Mouse (Mus musculus): ENCODE measurements around the gene Pecam1. TPM values are rescaled to one million over a fixed set of nuclear protein-coding genes. Genes with fewer than 3 reads are reported as not detected.

The Pecam1 gene
- polyA plus RNA-seq, 1 experiment from 2014 or later: 69.9 TPM

- H3K27me3 ChIP-seq (ENCODE audit: control insufficient read depth, insufficient read depth, low read length): no peaks in the 10 kb centered on the region
- H3K4me2 ChIP-seq (ENCODE audit: low read length): peak within 1 kb of the TSS; percentile 79
- peak within 1 kb of the TSS; percentile 81 to 97 for H3K27ac ChIP-seq (replicated peaks in 1 of 2; ENCODE audit: control insufficient read depth in 1 of 2, insufficient read depth in 1 of 2, low read depth in 2 of 2, low read length in 2 of 2)
- H3K4me1 ChIP-seq (ENCODE audit: control insufficient read depth in 2 of 2, insufficient read depth in 2 of 2, low read length in 2 of 2): peaks cover 0 to 13% of the 10 kb centered on the region in 2 experiments; a peak in 1 of 4 replicates
- no peaks in the 10 kb centered on the region for H3K9me3 ChIP-seq (ENCODE audit: control insufficient read depth, low read length)
- peak; percentile 96 for ATAC-seq (ENCODE audit: insufficient number of reproducible peaks, insufficient read depth, low FRiP score, low read depth)
- WGBS: 2% methylated on average over 30 of the region's 30 CpGs
- H3K9ac ChIP-seq (ENCODE audit: low read length): peak within 1 kb of the TSS; percentile 87
- peaks cover 75% of the 10 kb centered on the region for H3K36me3 ChIP-seq (ENCODE audit: control insufficient read depth, insufficient read depth, low read length)
- H3K4me3 ChIP-seq (ENCODE audit: control insufficient read depth in 1 of 2, insufficient read depth in 1 of 2, low read depth in 1 of 2, low read length in 2 of 2): peak within 1 kb of the TSS; percentile 59 to 68
Measured at GRCm38 (mm10) chr11:106779388-106780088, 29.1 kb upstream of the Pecam1 start, which contains the start of gene Polg2. Gene Polg2, minus strand, starts transcription at chr11:106779537.

- peak overlapping the region; percentile 81 to 97 for H3K27ac ChIP-seq (replicated peaks in 1 of 2; ENCODE audit: control insufficient read depth in 1 of 2, insufficient read depth in 1 of 2, low read depth in 2 of 2, low read length in 2 of 2)
- peak overlapping the region; percentile 79 for H3K4me2 ChIP-seq (ENCODE audit: low read length)
- peaks cover 75% of the 10 kb centered on the region for H3K36me3 ChIP-seq (ENCODE audit: control insufficient read depth, insufficient read depth, low read length)
- H3K4me1 ChIP-seq (ENCODE audit: control insufficient read depth in 2 of 2, insufficient read depth in 2 of 2, low read length in 2 of 2): peaks cover 0 to 13% of the 10 kb centered on the region in 2 experiments; a peak in 1 of 4 replicates
- H3K9me3 ChIP-seq (ENCODE audit: control insufficient read depth, low read length): no peaks in the 10 kb centered on the region
- no peaks in the 10 kb centered on the region for H3K27me3 ChIP-seq (ENCODE audit: control insufficient read depth, insufficient read depth, low read length)
- peak; percentile 0; the same call in 1 of the 2 replicates for ATAC-seq (ENCODE audit: insufficient number of reproducible peaks, insufficient read depth, low FRiP score, low read depth)
- H3K9ac ChIP-seq (ENCODE audit: low read length): peak overlapping the region; percentile 87
- peak overlapping the region; percentile 59 to 68 for H3K4me3 ChIP-seq (ENCODE audit: control insufficient read depth in 1 of 2, insufficient read depth in 1 of 2, low read depth in 1 of 2, low read length in 2 of 2)
- WGBS: 3% methylated on average over 39 of the region's 39 CpGs
Measured at GRCm38 (mm10) chr11:106778589-106779387, 28.4 kb upstream of the Pecam1 start.

- H3K4me3 ChIP-seq (ENCODE audit: control insufficient read depth in 1 of 2, insufficient read depth in 1 of 2, low read depth in 1 of 2, low read length in 2 of 2): 0 out of 4 replicates have a peak overlapping the region, but pooled peaks of 1 of the 2 experiments have one; percentile 68
- H3K27me3 ChIP-seq (ENCODE audit: control insufficient read depth, insufficient read depth, low read length): no peaks in the 10 kb centered on the region
- peak overlapping the region; percentile 25; the same call in 1 of the 2 replicates for H3K9ac ChIP-seq (ENCODE audit: low read length)
- no peak overlapping the region for H3K27ac ChIP-seq (replicated peaks in 1 of 2; ENCODE audit: control insufficient read depth in 1 of 2, insufficient read depth in 1 of 2, low read depth in 2 of 2, low read length in 2 of 2)
- H3K36me3 ChIP-seq (ENCODE audit: control insufficient read depth, insufficient read depth, low read length): peaks cover 75% of the 10 kb centered on the region
- H3K4me2 ChIP-seq (ENCODE audit: low read length): peak overlapping the region; percentile 79
- ATAC-seq (ENCODE audit: insufficient number of reproducible peaks, insufficient read depth, low FRiP score, low read depth): no peak
- H3K4me1 ChIP-seq (ENCODE audit: control insufficient read depth in 2 of 2, insufficient read depth in 2 of 2, low read length in 2 of 2): peaks cover 0 to 13% of the 10 kb centered on the region in 2 experiments; a peak in 1 of 4 replicates
- 89% methylated on average over 7 of the region's 7 CpGs for WGBS
- H3K9me3 ChIP-seq (ENCODE audit: control insufficient read depth, low read length): no peaks in the 10 kb centered on the region
Measured at GRCm38 (mm10) chr11:106778132-106778531, 27.7 kb upstream of the Pecam1 start.

GRCm38 (mm10) chr11:106777395-106777794 is 27.0 kb upstream of the Pecam1 start:
- no peak overlapping the region for H3K27ac ChIP-seq (replicated peaks in 1 of 2; ENCODE audit: control insufficient read depth in 1 of 2, insufficient read depth in 1 of 2, low read depth in 2 of 2, low read length in 2 of 2)
- peaks cover 75% of the 10 kb centered on the region for H3K36me3 ChIP-seq (ENCODE audit: control insufficient read depth, insufficient read depth, low read length)
- WGBS: 91% methylated on average over 3 of the region's 3 CpGs
- no peaks in the 10 kb centered on the region for H3K9me3 ChIP-seq (ENCODE audit: control insufficient read depth, low read length)
- no peaks in the 10 kb centered on the region for H3K27me3 ChIP-seq (ENCODE audit: control insufficient read depth, insufficient read depth, low read length)
- 0 out of 2 replicates have a peak overlapping the region, but pooled peaks have one; percentile 34 for H3K9ac ChIP-seq (ENCODE audit: low read length)
- H3K4me1 ChIP-seq (ENCODE audit: control insufficient read depth in 2 of 2, insufficient read depth in 2 of 2, low read length in 2 of 2): peaks cover 0 to 13% of the 10 kb centered on the region in 2 experiments; a peak in 1 of 4 replicates
- H3K4me3 ChIP-seq (ENCODE audit: control insufficient read depth in 1 of 2, insufficient read depth in 1 of 2, low read depth in 1 of 2, low read length in 2 of 2): no peak overlapping the region
- 0 out of 2 replicates have a peak overlapping the region, but pooled peaks have one; percentile 4 for H3K4me2 ChIP-seq (ENCODE audit: low read length)
- ATAC-seq (ENCODE audit: insufficient number of reproducible peaks, insufficient read depth, low FRiP score, low read depth): no peak

- H3K27me3 ChIP-seq (ENCODE audit: control insufficient read depth, insufficient read depth, low read length): no peaks in the 10 kb centered on the region
- 93% methylated on average over 4 of the region's 4 CpGs for WGBS
- ATAC-seq (ENCODE audit: insufficient number of reproducible peaks, insufficient read depth, low FRiP score, low read depth): no peak
- peaks cover 0 to 13% of the 10 kb centered on the region in 2 experiments; a peak in 1 of 4 replicates for H3K4me1 ChIP-seq (ENCODE audit: control insufficient read depth in 2 of 2, insufficient read depth in 2 of 2, low read length in 2 of 2)
- H3K9me3 ChIP-seq (ENCODE audit: control insufficient read depth, low read length): no peaks in the 10 kb centered on the region
- no peak overlapping the region for H3K27ac ChIP-seq (replicated peaks in 1 of 2; ENCODE audit: control insufficient read depth in 1 of 2, insufficient read depth in 1 of 2, low read depth in 2 of 2, low read length in 2 of 2)
- H3K36me3 ChIP-seq (ENCODE audit: control insufficient read depth, insufficient read depth, low read length): peaks cover 75% of the 10 kb centered on the region
- H3K4me2 ChIP-seq (ENCODE audit: low read length): no peak overlapping the region
- H3K9ac ChIP-seq (ENCODE audit: low read length): no peak overlapping the region
- H3K4me3 ChIP-seq (ENCODE audit: control insufficient read depth in 1 of 2, insufficient read depth in 1 of 2, low read depth in 1 of 2, low read length in 2 of 2): no peak overlapping the region
Measured at GRCm38 (mm10) chr11:106776960-106777359, 26.5 kb upstream of the Pecam1 start.

- Histone ChIP-seq H3K4me2 (ENCODE audit: low read length) (no peak overlapping the region), H3K4me3 (ENCODE audit: control insufficient read depth in 1 of 2, insufficient read depth in 1 of 2, low read depth in 1 of 2, low read length in 2 of 2) (no peak overlapping the region), H3K9ac (ENCODE audit: low read length) (no peak overlapping the region), H3K27ac (replicated peaks in 1 of 2; ENCODE audit: control insufficient read depth in 1 of 2, insufficient read depth in 1 of 2, low read depth in 2 of 2, low read length in 2 of 2) (no peak overlapping the region), H3K36me3 (ENCODE audit: control insufficient read depth, insufficient read depth, low read length) (peaks cover 85% of the 10 kb centered on the region), H3K4me1 (ENCODE audit: control insufficient read depth in 2 of 2, insufficient read depth in 2 of 2, low read length in 2 of 2) (peaks cover 0 to 7% of the 10 kb centered on the region in 2 experiments; a peak in 1 of 4 replicates), H3K27me3 (ENCODE audit: control insufficient read depth, insufficient read depth, low read length) (no peaks in the 10 kb centered on the region), H3K9me3 (ENCODE audit: control insufficient read depth, low read length) (no peaks in the 10 kb centered on the region)
- WGBS: 93% methylated on average over 9 of the region's 9 CpGs
- ATAC-seq (ENCODE audit: insufficient number of reproducible peaks, insufficient read depth, low FRiP score, low read depth): no peak
Measured at GRCm38 (mm10) chr11:106773061-106773460, 22.6 kb upstream of the Pecam1 start.

GRCm38 (mm10) chr11:106770195-106770974 is 20.0 kb upstream of the Pecam1 start:
- no peak for ATAC-seq (ENCODE audit: insufficient number of reproducible peaks, insufficient read depth, low FRiP score, low read depth)
- no peaks in the 10 kb centered on the region for H3K27me3 ChIP-seq (ENCODE audit: control insufficient read depth, insufficient read depth, low read length)
- H3K4me1 ChIP-seq (ENCODE audit: control insufficient read depth in 2 of 2, insufficient read depth in 2 of 2, low read length in 2 of 2): no peaks in the 10 kb centered on the region
- peaks cover 6% of the 10 kb centered on the region; the same call in 1 of the 2 replicates for H3K9me3 ChIP-seq (ENCODE audit: control insufficient read depth, low read length)
- H3K36me3 ChIP-seq (ENCODE audit: control insufficient read depth, insufficient read depth, low read length): peaks cover 93% of the 10 kb centered on the region
- no peak overlapping the region for H3K27ac ChIP-seq (replicated peaks in 1 of 2; ENCODE audit: control insufficient read depth in 1 of 2, insufficient read depth in 1 of 2, low read depth in 2 of 2, low read length in 2 of 2)
- WGBS: 93% methylated on average over 9 of the region's 9 CpGs
- no peak overlapping the region for H3K4me3 ChIP-seq (ENCODE audit: control insufficient read depth in 1 of 2, insufficient read depth in 1 of 2, low read depth in 1 of 2, low read length in 2 of 2)
- H3K9ac ChIP-seq (ENCODE audit: low read length): no peak overlapping the region
- no peak overlapping the region for H3K4me2 ChIP-seq (ENCODE audit: low read length)

Measured in heart, embryonic 14.5 days (tissue).